Mouse (Mus musculus) adrenal gland, postnatal 14 days (tissue): Measurements from ENCODE around the gene Tmem121. TPM values are rescaled to one million over a fixed set of nuclear protein-coding genes. Genes with fewer than 3 reads are reported as not detected.

Experiments
- DNase-seq: peaks from one replicate; pipeline ENCODE4 v3.0.0; 2021; ENCODE audit warnings: mixed read lengths
- long read RNA-seq, 2 experiments: library from polyadenylated mRNA; stranded (forward); transcript quantifications; one replicate each; pipeline ENCODE4 v2.0.0; 2021
- total RNA-seq: library from RNA; stranded (reverse); gene quantifications from 2 replicates; pipeline ENCODE4 v1.2.3, GENCODE M21; 2021

The Tmem121 gene
- 3.4 and 4.7 TPM in 2 replicates for total RNA-seq
- long read RNA-seq, experiment 1, result 0 reads
- long read RNA-seq, experiment 2, partial matches to known transcripts, result 1 of 1 reads
- long read RNA-seq, experiment 2, other reads (novel, unspliced or antisense), result 0 of 1 reads

DNA sequence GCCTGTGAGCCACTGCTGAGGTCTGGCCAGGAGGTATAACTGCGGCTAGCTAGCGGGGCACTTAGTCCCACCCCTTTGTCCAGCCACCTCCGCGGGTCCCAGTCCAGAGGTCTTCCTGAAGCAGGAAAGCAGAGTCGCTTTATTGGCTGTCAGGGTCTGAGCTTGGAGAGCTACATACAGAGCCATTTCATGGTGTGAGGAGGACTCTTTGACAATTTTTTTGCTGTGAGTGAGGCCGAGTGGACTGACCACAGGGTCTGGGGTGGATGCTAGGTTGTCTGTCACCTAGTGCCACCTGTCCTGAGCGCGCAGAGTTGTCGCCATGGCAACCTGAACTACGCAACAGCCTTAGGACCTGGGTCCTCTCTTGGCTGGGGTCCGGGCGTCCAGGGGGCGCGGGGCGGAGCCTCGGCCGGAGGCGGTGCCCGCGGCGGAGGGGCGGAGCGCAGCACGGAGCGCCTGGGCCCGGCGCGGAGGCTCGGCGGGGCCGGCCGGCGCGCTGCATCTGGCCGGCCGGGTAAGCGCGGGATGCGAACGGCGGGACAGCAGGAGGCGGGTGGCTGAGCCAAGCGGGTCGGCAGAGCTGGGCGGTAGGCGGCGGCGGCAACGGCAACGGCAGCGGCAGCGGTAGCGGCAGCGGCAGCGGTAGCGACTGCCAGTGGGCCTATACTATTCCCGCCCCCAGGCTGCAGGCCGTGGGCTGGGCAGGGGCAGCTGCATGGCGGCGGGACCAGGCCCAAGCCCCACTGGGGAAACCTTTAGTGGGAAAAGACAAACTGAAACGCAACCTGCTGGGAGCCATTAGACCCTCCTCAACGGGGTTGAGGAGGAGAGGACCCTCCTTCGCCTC is at the start of gene Tmem121:
Tmem121 (plus strand) TSS at position 489 of the 850 bp plus-strand sequence.
- DNase-seq, result peak; percentile 48

DNA sequence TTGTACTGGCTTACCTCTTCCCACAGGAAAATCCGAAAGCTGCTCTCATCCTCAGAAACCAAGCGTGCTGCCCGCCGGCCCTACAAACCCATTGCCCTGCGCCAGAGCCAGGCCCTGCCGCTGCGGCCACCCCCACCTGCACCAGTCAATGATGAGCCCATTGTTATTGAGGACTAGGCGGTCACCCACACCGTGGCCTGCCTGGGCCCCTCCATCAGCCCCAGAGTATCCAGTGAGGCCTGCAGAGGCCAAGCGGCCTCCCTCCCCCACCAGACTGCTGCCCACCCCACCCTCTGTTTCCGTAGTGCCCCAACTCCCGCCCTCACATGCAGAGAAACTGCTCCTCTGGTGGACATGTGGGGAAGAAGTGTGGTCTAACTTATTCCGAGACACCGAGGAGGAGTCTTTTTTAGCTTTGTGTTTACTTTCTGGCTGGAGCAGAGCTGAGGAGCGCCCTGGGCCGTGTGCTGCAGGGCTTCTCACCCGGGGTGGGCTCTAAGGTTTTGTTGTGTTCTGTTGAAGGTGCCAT is 49.2 kb upstream of the Tmem121 start:
- no peak for DNase-seq

DNA sequence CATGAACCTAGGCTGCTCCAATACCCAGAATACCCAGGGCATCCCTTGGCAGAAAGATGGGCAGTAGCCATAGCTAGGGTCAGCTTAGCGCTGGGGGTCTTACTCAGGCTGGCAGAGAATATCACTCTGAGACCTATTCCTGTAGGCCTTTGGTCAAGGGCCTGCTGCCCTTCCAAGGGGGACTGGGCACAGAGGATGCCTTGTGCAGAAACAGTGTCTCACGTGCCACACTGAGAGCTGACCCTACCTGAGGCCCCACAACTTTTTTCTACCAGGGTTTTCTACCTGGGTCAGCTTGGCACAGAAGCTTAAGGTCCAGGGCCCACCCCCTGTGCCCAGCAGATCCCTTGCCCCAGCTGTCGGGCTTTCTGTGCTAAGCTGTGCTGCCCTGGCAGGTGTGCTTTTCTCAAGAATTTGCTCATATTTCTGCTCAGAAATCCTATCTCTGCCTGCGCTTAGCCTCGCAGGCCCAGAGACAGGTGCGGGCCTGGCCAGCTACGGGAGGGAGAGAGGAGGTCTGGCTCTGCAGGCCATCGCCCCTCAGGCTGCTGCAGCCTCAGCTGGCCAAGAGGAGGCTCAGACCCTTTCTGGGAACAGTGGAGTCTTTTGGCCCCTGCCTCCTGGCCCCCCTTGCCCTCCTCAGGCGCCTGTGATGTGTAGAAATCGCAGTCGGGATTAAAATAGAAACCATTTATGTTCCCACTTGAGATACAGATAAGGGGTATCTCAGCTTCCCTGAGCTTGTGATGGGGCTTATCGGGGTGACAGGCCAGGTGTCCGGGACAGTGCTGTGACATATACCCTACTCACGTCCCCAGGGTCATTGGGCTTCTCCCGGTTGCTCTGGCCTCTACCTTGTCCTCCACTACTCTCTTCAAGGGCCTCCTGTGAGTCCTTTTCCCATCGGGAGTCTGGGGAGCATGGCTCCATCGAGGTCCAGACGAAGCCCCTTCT is 48.2 kb upstream of the Tmem121 start:
- DNase-seq, result no peak

DNA sequence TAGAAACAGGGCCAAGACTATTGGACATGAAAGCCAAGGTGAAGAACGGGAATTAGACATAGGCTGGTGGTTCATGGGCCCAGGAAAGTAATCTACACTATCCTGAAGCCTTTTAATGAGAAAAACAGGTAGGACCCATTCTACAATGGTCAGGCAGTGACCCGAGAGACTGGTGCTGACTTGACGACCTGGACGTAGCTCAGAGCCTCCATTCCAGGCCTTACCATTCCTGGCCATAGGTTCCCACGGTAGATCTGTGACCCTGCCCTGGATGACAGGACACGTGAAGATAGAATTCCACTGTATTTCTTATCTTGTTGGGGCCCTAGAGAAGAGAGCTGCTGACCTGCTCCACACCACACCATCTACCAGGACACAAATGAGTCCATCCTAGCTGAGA is 47.4 kb upstream of the Tmem121 start:
- no peak for DNase-seq

DNA sequence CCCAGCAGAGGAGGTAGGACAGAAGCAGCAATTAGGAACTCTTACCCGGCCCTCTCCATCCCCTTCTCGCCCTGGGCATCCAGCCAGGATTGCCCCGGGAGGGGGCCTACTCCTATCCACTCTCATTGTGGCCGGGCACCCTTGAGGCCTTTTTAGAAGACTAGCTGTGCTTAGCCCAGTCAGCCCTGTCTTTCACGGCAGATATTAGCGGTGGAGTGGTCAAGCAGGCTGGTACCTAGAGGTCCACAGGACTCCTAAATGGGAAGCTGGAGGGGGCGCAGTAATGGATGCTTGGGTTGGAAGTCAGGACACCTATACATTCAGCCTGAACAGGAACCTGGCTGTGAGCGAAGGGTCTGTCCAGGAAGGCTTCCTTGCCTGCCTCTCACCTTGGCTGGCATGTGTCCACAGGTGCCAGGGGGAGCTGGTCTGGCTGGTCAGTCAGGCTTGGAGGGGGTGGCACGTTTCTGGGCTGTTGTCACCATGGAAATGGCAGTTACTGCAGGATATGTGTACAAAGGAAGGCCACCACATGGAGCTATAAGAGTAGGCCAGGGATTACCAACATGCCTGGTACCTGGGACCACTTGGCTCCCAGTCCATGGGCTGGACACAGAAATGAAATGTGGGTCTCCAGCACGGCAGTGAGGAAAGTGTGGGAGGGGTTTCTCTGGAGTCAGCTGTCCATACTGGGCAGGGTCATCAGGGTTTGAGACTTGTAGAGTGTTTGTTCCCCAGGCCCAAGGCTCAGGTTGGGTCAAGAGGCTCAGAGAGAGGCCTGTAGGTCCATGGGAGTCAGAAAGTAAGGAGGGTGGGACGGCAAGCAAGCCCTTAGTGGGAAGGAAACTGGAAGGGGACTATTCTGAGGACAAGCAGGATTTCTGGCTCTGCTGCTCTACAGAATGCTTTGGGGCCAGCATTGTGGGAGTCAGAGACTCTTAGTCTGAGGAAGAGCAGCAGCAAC is 46.5 kb upstream of the Tmem121 start:
- no peak for DNase-seq

DNA sequence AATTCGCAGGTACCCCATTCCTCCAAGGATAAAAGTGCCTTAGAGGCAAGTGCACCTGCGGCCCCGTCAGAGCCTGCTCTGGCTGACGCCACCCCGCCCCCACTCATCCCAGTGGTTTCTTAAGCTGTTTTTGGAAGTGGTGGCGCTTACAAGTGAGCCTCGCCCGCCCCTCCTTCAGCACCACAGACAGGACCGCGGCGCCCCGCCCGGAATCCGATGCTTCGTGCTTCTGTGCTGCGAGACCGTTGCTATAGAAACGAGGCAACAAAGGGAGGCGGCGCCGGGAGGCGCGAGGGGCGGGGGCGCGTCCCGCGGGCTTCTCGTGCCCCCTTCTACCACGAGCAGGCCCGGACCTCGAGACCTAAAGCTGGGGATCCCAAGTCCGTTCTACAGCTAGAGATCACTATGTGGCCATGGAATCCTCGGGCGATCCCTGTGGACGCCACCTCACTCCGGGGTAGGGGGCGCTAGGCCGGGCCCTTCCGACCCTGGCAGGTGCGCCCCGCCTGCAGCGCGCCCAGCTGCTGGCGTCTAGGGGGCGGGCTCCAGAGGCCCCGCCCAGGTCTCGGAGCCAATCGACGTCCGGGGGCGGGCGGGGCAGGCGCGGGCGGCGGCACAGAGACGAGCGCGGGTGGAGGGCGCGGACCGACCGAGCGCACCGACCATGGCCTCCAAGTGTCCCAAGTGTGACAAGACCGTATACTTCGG is 45.7 kb upstream of the Tmem121 start, which contains the start of gene Crip2:
Crip2 (plus strand) TSS at position 329 of the 708 bp plus-strand sequence.
- peak; percentile 91 for DNase-seq

DNA sequence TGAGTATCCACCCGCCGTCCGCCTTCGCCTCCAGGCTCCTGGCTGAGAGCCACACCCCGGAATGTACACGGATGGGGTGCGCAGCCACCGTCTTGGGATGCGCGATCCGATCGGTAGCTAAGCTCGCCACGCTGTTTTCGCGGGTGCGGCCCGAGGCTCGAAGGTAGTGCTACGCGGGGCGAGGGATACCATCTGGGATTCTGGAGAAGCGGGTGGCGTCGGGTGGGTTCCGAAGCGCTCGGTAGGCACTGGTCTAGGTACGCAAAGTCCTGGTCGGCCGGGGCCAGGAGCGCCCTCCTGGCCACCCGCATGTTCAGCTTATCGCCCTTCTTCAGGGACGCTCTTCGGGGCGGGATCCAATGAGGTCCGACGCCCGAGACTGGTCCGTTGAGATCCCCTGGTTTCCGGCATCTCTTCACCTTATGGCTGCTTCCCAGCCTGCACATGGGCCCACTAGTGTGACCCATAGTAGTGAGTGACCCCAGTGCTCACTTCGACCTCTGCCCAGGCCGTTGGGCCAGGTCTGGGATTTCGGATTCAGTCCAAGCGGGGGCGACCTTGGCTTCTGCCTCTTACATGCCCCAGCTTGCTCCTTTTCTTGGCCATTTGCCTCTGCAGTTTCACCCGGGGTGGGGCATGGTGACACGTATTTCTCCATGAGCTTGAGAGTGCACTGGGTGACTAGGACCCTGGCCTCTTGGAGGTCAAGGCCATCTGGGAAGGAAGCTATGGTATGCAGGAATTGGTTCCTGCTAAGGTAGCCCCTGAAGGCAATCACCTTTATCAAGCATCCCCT is 44.9 kb upstream of the Tmem121 start:
- DNase-seq, result peak; percentile 81

DNA sequence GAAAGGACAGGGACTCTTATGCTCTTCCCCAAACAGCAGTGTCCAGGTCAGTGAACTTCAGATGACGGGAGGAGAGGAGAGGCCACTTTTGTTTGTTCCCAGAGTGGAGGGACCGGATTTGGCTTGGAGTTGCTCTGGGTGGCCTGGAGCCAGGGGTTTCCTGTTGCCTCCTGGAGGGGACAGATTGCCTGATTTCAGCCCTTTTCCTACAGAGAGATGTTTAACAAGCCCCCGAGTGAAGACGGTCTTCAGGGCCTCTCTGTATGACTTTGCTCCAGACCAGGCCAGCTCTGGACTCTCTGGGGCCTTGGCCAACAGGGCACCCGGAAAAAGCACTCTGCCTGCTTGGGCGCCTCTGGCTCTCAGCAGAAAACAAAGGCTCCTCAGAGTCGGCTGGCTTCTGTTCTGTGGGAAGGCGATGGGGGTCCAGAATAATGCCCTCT is 44.2 kb upstream of the Tmem121 start:
- DNase-seq, result peak; percentile 73

DNA sequence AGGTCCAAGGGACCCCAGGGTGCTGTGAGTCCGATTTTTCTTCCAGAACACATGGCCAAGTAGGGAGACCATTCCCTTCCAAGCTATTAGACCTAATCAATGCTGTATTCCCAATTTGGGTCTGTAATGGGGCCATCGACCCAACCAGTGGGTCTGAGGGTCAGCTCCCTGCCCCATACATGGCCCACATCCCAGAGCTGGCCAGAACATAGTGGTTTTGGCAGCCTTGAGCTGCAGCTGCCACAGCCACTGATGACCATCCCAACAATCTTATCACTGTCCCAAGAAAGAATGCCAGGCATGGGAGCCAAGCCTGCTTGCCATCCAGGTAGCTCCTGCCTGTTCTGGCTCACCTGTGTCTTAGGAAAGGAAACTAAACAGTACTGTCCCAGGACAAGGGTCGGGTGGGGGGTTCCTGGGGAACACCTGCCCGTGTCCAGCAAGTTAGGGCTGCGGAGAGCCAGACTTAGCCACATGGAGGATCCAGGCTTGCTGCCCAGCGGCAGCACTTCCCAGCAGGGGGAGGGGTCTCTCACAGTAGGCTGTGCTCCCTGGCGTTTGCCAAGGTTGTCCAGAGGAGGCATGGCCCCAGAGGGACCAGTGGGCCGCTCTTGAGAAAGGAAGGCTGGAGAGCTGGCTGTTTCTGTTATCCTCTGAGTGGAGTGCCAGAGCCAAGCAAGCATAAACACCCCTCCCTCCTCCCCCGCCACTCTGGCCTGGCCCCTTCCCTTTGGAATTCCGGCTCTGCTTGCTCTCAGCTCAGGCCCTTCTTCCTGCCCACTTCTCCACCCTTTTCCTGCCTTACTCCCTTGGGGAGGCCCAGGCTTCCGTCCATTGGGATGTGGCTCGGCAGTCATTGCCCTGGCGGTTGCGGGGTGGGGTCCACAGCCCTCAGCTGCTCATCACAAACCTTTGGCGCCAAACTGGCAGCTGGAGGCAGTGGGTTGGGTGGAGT is 43.4 kb upstream of the Tmem121 start:
- DNase-seq, result peak; percentile 84

DNA sequence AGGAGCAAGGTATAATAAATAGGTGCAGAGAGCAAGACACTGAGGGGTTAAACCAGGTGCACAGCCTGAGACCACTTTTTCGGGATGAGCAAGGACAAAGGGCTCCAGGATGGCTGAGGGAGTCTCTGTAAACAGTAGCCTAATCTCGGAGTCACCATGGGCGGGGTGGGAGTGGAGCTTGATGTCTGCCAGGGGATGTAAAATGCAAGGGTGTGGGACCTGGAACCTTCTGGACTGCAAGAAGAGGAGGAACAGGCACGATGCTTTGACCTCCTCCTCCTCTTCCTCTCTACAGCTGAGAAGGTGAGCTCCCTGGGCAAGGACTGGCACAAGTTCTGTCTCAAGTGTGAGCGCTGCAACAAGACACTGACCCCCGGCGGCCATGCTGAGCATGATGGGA is 42.6 kb upstream of the Tmem121 start:
- DNase-seq, result no peak

DNA sequence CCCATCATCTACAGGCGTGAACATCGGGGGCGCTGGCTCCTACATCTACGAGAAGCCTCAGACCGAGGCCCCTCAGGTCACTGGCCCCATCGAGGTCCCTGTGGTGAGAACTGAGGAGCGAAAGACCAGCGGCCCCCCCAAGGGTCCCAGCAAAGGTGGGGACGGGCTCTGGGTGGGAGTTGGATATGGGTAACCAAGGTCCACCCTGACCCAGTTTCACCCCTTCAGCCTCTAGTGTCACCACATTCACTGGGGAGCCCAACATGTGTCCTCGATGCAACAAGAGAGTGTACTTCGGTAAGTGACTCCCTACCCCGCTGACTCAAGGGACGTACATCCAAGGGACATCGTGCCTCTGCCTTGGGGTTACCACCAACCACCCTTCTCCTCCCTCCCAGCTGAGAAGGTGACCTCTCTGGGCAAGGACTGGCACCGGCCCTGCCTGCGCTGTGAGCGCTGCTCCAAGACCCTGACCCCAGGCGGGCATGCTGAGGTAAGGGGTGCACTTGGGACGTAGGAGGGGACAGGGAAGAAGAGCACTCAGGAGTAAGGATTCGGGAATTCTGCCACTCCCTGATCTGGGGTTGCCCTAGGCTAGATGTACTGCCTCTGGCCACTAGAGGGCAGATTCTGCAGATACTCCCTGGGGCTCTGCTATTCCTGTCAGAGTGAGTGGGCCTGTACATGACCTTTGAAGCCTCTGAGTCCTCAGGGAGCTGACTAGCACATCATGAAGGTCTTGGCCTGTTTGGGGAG is 41.6 kb upstream of the Tmem121 start:
- peak; percentile 72 for DNase-seq

DNA sequence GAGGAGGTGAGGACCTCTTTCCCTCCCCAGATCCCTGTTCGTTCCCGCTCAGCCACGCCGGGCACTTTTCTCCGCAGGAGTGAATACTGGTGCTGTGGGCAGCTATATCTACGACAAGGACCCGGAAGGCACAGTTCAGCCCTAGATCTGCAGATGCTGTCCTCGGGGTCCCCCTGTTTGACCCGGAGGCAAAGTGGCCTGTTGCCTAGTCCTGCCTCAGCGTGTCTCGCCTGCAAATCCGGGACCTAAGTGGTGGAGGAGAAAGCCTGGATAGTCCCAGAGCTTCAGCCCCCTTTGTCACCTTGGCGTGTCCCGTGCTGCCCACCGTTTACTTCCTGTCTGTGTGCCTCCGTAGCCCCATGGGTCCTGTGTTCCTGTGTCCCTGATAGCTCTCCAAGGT is 40.8 kb upstream of the Tmem121 start:
- DNase-seq, result no peak

DNA sequence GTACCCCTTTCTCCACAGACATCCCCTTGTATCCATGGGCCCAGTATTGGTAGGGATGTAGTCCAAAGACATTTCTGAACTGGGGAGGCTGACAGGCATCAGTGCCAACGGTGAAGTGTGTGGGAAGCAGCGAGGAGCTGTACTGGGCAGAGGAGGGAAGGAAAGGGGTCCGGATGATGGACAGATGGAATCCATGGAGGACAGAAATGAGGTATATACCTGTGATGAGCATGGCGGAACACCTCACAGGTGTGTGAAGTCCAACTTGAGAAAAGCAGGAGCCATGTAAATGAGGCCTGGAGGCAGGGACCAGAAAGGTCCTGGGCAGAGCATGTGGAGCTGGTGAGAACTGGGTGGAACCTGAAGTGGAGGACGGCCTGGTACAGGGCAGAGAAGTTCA is 40.1 kb upstream of the Tmem121 start:
- no peak for DNase-seq

DNA sequence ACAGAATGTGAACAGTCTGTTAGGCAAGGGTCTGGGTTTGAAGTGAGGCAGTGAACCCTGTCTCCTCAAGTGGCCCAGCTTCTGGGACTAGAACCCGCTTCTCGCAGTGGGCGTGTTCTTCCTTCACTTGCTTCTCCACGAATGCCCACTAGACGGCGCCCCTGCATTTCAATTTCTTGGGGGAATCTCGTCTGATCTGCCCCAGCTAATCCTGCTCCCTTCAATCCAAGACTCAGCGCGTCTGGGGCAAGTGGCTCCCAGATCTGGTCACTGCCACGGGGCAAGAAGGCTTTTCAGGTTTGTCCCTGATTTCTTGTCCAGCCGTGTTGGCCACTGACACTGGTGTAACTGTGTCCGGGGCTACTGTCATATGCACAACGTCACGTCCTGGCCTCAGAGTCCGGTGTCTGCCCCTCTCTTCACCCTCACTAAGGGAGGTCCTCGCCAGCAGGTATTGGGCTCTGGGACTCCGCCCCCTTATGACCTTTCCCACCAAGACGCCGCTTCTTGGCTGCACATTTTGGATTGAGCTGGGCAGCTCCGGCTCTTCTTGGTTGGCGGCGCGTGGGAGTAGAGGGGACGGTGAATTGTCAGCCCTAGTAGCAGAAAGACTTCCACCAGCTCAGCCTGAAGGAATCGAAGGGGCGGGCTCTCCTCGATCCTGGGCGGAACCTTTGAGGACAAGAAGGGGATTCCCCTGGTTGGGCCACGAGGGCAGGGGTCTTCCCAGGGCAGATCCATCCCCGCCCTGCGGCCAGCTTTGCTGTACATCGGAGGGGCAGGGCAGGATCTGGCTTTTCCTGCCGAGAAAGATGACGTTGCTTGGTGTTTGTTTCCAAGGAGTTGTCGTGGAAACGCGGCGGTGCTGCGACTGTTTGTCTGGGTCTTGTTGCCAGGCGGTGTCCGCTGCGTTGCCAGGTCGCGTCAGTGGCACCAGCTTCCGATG is 39.3 kb upstream of the Tmem121 start, which contains the start of gene Crip1:
Crip1 (plus strand) TSS at position 205 of the 946 bp plus-strand sequence.
- peak; percentile 92 for DNase-seq

DNA sequence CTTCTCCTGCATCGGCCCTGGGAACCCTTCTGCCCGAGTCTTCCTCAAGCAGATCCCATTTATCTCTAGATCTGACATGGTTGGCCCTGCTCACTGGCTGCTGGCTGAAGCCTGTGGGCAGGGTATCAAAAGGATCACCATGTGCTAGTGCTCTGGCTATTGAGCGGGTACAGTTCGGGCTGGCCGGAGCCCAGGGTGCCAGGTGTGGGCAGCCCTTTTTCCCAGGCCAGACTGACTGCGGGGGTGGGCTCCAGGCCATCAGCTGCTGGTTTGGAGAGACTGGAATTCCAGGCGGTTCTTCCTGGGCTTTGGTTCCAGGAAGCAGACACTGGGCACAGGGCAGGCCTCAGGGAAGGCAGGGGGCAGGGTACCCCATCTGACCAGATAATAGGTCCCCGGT is 38.2 kb upstream of the Tmem121 start:
- DNase-seq, result peak; percentile 41

DNA sequence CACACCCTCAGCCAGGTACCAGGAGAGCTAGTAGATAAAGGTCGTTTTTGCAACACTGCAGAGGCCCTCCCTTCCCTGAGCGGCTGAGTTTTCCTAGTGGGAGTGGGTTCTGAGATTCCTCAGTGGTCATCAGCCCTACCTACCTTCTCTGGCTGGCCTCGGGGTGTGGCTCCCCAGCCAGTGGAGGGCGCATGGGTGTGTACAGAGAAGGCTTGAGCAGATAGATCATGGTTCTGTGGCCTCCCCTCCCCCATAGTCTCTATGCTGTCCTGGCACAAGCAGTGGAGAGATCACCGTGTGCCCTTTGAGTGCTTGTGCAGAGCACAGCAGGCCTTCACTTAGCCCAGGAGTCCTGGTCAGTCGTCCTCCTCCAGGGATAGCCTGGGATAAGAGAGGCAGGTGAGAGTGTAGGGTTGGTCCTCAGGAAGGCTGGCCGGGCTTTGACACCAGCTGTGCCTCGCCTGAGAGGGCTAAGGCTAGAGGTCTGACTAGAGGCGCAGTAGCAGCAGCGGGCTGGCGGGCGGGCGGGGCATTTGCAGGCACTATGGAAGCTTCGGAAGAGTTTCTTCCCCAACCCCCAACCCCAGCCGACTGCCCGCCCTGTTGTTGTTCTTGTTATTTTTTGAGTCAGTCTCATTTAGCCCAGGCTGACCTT is 37.2 kb upstream of the Tmem121 start:
- DNase-seq, result peak; percentile 70
